Mouse (Mus musculus) embryonic fibroblast, embryonic 13.5 days (primary cell): ENCODE measurements at regions not wholly inside any gene's neighbourhood (a gene's known extent, or its start where the extent isn't known, plus 50 kb on each side); places are given as distances from the start of the nearest gene placed in this dataset.
A peak's percentile ranks its signal among the peaks of the same experiment; 100 is the strongest.

Experiments
- CTCF ChIP-seq: IDR thresholded peaks from 2 replicates; pipeline ENCODE4 v1.5.1; 2011; ENCODE audit warnings: mild to moderate bottlenecking, control low read depth, low read length, moderate library complexity, borderline replicate concordance; ENCODE audit not compliant: insufficient read depth
- POLR2A ChIP-seq: IDR thresholded peaks from 2 replicates; pipeline ENCODE4 v1.6.1; 2011; ENCODE audit warnings: low read depth, mild to moderate bottlenecking, control low read depth, low read length, moderate library complexity

- TF ChIP-seq CTCF (0 out of 2 replicates have a peak, but pooled peaks have one; percentile 25), POLR2A (no peak; the same call in none of the 2 replicates)
These were observed 292.1 kb downstream of the Rps24 start for GRCm38 (mm10) chr14:24778748-24779630.
